Mouse (Mus musculus) stomach, postnatal 0 days (tissue): ENCODE measurements around the gene Wdr72. TPM values are rescaled to one million over a fixed set of nuclear protein-coding genes. Genes with fewer than 3 reads are reported as not detected.

Experiments
- ATAC-seq: fragments of 200-750 bp; cut with Nextera tagmentation; 2 replicates; pipeline ENCODE4 v1.8.0; 2017; ENCODE audit not compliant: low FRiP score, low TSS enrichment
- DNase-seq: peaks from one replicate; pipeline ENCODE4 v3.0.0-alpha.2; 2016; ENCODE audit warnings: low spot score
- H3K27ac ChIP-seq: fragments of 300-500 bp; sonication (generic); replicated peaks from 2 replicates; pipeline ENCODE4 v1.5.1; 2014; ENCODE audit warnings: mild to moderate bottlenecking, control low read depth
- H3K27me3 ChIP-seq: fragments of 300-500 bp; sonication (generic); 2 replicates; pipeline ENCODE4 v1.6.1; 2014; ENCODE audit warnings: low read length; ENCODE audit not compliant: control insufficient read depth, insufficient read depth
- H3K36me3 ChIP-seq: fragments of 300-500 bp; sonication (generic); 2 replicates; pipeline ENCODE4 v1.6.1; 2014; ENCODE audit warnings: low read length, mixed read lengths; ENCODE audit not compliant: control insufficient read depth, insufficient read depth
- H3K4me1 ChIP-seq: fragments of 300-500 bp; sonication (generic); replicated peaks from 2 replicates; pipeline ENCODE4 v1.6.1; 2014; ENCODE audit warnings: antibody characterized with exemption; ENCODE audit not compliant: control insufficient read depth, insufficient read depth
- H3K4me2 ChIP-seq: fragments of 300-500 bp; sonication (generic); replicated peaks from 2 replicates; pipeline ENCODE4 v1.6.1; 2014; ENCODE audit warnings: low read depth, mild to moderate bottlenecking, control low read depth, moderate library complexity
- H3K4me3 ChIP-seq: fragments of 300-500 bp; sonication (generic); 2 replicates; pipeline ENCODE4 v1.5.1; 2014; ENCODE audit warnings: low read depth, low read length, control low read depth
- H3K9ac ChIP-seq: fragments of 300-500 bp; sonication (generic); 2 replicates; pipeline ENCODE4 v1.6.1; 2014; ENCODE audit warnings: mild to moderate bottlenecking, low read length, control low read depth, mixed read lengths
- H3K9me3 ChIP-seq: fragments of 300-500 bp; sonication (generic); 2 replicates; pipeline ENCODE4 v1.6.1; 2016; ENCODE audit warnings: low read length; ENCODE audit not compliant: control insufficient read depth
- CTCF ChIP-seq: IDR thresholded peaks from 2 replicates; pipeline ENCODE4 v1.5.1; 2016; ENCODE audit warnings: antibody characterized with exemption, low read depth, mild to moderate bottlenecking, moderate library complexity
- EP300 ChIP-seq: optimal IDR thresholded peaks from 2 replicates; pipeline ENCODE3; 2016; ENCODE audit warnings: antibody characterized with exemption
- WGBS: fragments of 180-500 bp; shearing (Covaris S2); extraction: QIAGEN DNeasy Blood & Tissue Kit; methylation state at CpG from one replicate; pipeline ENCODE4 v1.1.7; 2014; 5-methylcytosine and 5-hydroxymethylcytosine counted together
- polyA plus RNA-seq: library from polyadenylated mRNA; unstranded; fragments of >200 nt; fragmentation: Nextera tagmentation; extraction: Ambion mirVana; gene quantifications from 2 replicates; pipeline ENCODE4 v1.2.1, GENCODE M21; 2015

Wdr72 gene
- polyA plus RNA-seq, 1 experiment from 2014 or later, result 0.85 TPM

DNA sequence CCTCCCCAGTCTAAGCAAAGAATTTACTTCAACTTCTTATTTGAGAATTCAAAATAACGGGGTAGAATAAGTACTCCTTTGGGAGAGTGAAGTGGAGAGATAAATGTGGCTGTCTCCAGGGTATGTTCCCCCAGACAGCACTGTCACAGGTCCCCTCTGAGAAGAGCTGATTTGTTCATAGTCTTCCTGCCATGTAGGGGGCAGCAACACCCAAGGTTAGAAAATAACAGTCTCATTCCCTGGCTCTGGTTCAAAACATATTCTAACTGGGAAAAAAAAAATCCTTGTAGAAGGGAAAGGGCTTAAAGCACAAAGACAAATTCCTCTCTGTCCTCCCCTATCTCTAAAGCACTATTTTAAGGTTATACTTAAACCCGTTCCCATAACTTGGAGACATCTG is 176.1 kb downstream of the Wdr72 start:
- no peak overlapping the region for H3K27ac ChIP-seq
- TF ChIP-seq CTCF (peak; percentile 73), EP300 (no peak)
- DNase-seq (no peak), ATAC-seq (no peak)
- no peak overlapping the region for H3K4me2 ChIP-seq
- H3K9me3 ChIP-seq, result no peaks in the 10 kb centered on the region
- H3K27me3 ChIP-seq, result no peaks in the 10 kb centered on the region
- no peak overlapping the region for H3K4me3 ChIP-seq
- H3K9ac ChIP-seq, result no peak overlapping the region
- no peaks in the 10 kb centered on the region for H3K36me3 ChIP-seq
- 32% methylated on average over 2 of the region's 2 CpGs for WGBS
- H3K4me1 ChIP-seq, result 0 out of 2 replicates have a peak, but pooled peaks cover 2% of the 10 kb centered on the region

DNA sequence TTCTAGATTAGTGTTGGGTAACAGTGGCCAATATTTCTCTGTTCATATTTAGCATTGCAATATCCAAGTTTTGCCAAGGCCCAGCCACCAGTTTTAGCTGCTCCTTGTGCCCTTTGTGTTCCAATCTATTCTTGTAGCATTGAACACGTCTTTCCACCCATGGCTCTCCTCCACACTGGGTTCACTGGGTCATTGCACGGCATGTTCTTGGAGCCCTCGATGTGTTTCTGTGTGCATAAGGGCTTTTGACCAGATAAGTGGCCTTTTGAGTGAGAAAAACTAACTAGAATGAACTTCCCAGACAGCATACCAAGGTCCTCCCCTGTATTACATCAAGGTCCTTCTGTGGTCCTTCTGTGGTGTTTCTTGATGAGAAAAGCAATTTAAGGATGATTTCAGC is 184.3 kb downstream of the Wdr72 start:
- no peak overlapping the region for H3K4me2 ChIP-seq
- no peaks in the 10 kb centered on the region for H3K36me3 ChIP-seq
- no peaks in the 10 kb centered on the region for H3K27me3 ChIP-seq
- no peak for DNase-seq
- no peak overlapping the region for H3K9ac ChIP-seq
- WGBS, result 50% methylated on average over 3 of the region's 3 CpGs
- no peak for ATAC-seq
- no peaks in the 10 kb centered on the region for H3K4me1 ChIP-seq
- no peak overlapping the region for H3K27ac ChIP-seq
- TF ChIP-seq CTCF (no peak), EP300 (no peak)
- no peak overlapping the region for H3K4me3 ChIP-seq
- no peaks in the 10 kb centered on the region for H3K9me3 ChIP-seq

DNA sequence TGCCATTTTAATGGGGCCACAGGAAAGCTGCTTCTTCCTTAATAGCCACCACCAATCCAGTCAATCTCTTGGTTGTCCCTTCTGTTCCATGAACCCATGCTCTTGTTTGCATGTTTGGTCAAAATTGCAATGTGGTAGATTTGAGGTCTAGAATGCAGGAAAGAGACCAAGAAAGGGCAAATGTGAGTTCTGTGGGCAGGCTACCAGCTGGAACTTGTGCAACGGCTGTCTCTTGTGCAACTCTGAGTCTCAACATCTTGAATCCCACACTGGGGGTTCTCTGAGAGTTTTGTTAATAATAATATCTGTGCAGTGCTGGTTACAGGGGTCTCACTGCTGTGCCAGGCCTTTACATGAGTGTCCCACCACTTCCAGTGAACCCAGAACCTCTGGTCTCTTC is 208.6 kb downstream of the Wdr72 start:
- ATAC-seq (no peak), DNase-seq (no peak)
- H3K27ac ChIP-seq, result no peak overlapping the region
- H3K4me2 ChIP-seq, result no peak overlapping the region
- H3K4me1 ChIP-seq, result no peaks in the 10 kb centered on the region
- H3K36me3 ChIP-seq, result no peaks in the 10 kb centered on the region
- H3K4me3 ChIP-seq, result no peak overlapping the region
- H3K9me3 ChIP-seq, result no peaks in the 10 kb centered on the region
- 56% methylated on average over 1 of the region's 1 CpGs for WGBS
- no peak for TF ChIP-seq CTCF
- no peaks in the 10 kb centered on the region for H3K27me3 ChIP-seq
- no peak overlapping the region for H3K9ac ChIP-seq

DNA sequence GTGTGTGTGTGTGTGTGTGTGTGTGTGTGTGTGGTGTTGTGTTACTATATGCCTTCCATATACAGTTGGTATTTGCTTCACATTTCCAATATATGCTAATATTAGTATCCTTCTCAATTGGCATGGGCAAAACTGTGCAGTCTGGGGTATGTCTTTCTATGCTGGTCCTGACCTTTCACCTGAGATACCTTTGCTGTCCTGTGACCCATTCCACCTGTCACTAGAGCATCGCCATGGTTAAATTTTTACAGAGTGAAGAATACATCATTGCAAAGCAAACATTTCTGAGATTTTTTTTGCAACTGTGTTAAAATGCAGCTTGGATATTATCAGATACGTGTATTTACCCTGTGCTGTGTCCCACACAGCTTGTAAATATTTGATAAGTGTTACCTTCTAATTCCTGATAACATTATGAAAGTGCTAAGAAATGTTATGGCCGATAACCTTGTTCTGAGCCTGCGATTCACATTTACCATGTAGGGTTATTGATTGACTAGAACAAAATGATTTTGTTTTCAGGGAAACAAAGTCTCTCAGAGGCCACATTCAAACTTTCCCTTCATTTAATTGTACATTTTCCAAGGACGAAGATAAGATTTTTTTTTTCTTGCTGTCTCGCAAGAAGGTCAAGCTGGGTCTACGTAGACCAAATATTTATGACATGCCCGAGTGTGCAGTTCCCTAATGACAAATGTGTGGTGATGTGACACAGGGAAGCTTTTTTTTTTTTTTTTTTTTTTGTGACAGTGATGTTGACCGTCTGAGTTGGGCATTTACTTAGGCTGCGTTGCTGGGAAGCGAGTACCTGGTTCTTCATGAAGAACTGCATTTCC is 214.2 kb downstream of the Wdr72 start:
- WGBS, result 30% methylated on average over 11 of the region's 11 CpGs
- Histone ChIP-seq H3K4me2 (no peak overlapping the region), H3K27me3 (no peaks in the 10 kb centered on the region), H3K27ac (no peak overlapping the region), H3K9ac (no peak overlapping the region), H3K4me1 (no peaks in the 10 kb centered on the region), H3K4me3 (no peak overlapping the region), H3K36me3 (no peaks in the 10 kb centered on the region), H3K9me3 (no peaks in the 10 kb centered on the region)
- DNase-seq (no peak), ATAC-seq (no peak)
- TF ChIP-seq EP300 (no peak), CTCF (no peak)

DNA sequence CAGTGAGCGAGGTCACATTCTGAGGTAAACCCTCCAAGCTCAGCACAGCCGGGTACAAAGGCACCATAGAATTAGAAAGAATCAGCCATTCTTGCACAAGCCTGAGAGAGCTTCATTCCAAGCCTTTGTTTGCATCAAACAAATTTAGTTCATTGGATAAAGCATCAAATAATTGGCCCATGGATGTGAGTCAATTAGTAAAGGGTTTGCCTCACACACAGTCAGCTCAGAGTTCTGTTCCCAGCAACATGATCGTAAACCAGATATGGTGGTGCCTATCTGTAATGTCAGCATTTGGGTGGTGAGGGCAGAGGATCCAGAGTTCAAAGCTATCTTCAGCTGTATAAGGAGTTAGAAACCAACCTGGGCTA is 214.8 kb downstream of the Wdr72 start:
- Histone ChIP-seq H3K27ac (no peak overlapping the region), H3K4me2 (no peak overlapping the region), H3K27me3 (no peaks in the 10 kb centered on the region), H3K4me1 (no peaks in the 10 kb centered on the region), H3K4me3 (no peak overlapping the region), H3K9me3 (no peaks in the 10 kb centered on the region), H3K36me3 (no peaks in the 10 kb centered on the region), H3K9ac (no peak overlapping the region)
- TF ChIP-seq EP300 (no peak), CTCF (no peak)
- ATAC-seq (no peak), DNase-seq (no peak)
- WGBS, result 46% methylated on average over 3 of the region's 3 CpGs

DNA sequence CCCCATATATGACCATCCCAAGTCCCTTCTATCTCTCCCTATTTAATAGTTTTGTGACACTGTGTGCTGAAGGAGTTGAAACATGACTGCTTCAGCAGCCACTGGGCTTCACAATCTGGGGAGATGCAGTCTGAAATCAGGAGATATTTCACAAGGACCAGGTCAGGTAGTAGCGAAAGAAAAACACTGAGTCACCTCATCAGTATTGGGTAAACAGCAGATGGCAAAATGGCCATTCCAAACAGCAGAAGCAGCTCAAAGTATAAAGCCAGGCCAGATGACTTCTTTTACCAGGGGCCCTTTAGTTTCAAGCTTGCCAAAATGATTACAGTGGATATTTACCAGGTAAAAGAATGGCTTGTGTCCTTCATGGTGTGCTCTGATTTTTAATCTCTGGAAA is 215.8 kb downstream of the Wdr72 start:
- no peak overlapping the region for H3K27ac ChIP-seq
- H3K9ac ChIP-seq, result no peak overlapping the region
- H3K9me3 ChIP-seq, result no peaks in the 10 kb centered on the region
- DNase-seq, result no peak
- no peak for TF ChIP-seq EP300
- H3K4me1 ChIP-seq, result no peaks in the 10 kb centered on the region
- no peak overlapping the region for H3K4me2 ChIP-seq
- no peaks in the 10 kb centered on the region for H3K36me3 ChIP-seq
- no peak for ATAC-seq
- H3K4me3 ChIP-seq, result no peak overlapping the region
- 54% methylated on average over 1 of the region's 1 CpGs for WGBS
- H3K27me3 ChIP-seq, result no peaks in the 10 kb centered on the region
